Mouse (Mus musculus): ENCODE data around the gene Minpp1.

- no peak for TF ChIP-seq CTCF (IDR thresholded peaks at IDR 0.05; ENCODE audit: control insufficient read depth, insufficient read depth, insufficient replicate concordance, low read depth, low read length)
- TF ChIP-seq POLR2A (IDR thresholded peaks at IDR 0.05; ENCODE audit: control insufficient read depth, low read depth, low read length) = no peak
Measured at GRCm38 (mm10) chr19:32481511-32481910, 4.1 kb upstream of the Minpp1 start.
